ENCODE assay signal across 8 mouse cellular contexts in the genomic region with DNA sequence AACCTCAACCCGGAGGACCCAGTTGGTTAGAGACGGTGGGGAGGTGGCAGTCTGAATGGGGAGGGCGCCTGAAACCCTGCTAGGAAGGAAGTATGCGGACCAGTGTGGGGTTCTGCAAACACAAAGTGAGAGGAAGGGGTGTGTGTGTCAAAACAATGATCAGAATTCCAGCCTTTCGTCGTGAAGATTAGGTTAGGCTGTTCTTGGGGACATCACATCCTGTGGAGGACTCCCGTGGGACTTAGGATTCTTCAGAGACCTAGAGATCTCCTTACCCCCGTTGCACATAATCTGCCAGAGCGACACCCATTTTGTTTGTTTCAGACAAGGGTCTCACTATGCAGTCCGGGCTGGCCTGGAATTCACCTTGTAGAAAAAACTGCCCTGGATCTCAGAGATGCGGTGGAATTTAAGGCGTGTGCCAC. TPM values are rescaled to one million over a fixed set of nuclear protein-coding genes. Genes with fewer than 3 reads are reported as not detected.
DNase-seq lines count a peak whose midpoint lies in the region; ATAC-seq lines count a peak whose summit lies in the region.

No protein-coding gene starts in this region.

- H3K4me2 ChIP-seq in forebrain, embryonic 16.5 days (ENCODE audit: low read length) = peak overlapping the region; percentile 96
- peak overlapping the region; percentile 97 for H3K4me2 ChIP-seq in intestine, embryonic 15.5 days (replicated peaks)
- peak overlapping the region; percentile 89 for H3K4me2 ChIP-seq in stomach, embryonic 15.5 days

- no peak for ATAC-seq in forebrain, embryonic 16.5 days
- ATAC-seq in intestine, embryonic 15.5 days = peak; percentile 36; the same call in 1 of the 2 replicates
- no peak for ATAC-seq in stomach, embryonic 15.5 days (ENCODE audit: insufficient read depth, low FRiP score, low read depth)

- H3K4me1 ChIP-seq in forebrain, embryonic 16.5 days (replicated peaks; ENCODE audit: control insufficient read depth, insufficient read depth, low read length) = peaks cover 23% of the 10 kb centered on the region
- peaks cover 28% of the 10 kb centered on the region for H3K4me1 ChIP-seq in intestine, embryonic 15.5 days (replicated peaks)
- peaks cover 82% of the 10 kb centered on the region for H3K4me1 ChIP-seq in megakaryocyte, embryonic 14.5 days
- peaks cover 31% of the 10 kb centered on the region for H3K4me1 ChIP-seq in stomach, embryonic 15.5 days

- no peaks in the 10 kb centered on the region for H3K36me3 ChIP-seq in forebrain, embryonic 16.5 days (ENCODE audit: control insufficient read depth, insufficient read depth)
- H3K36me3 ChIP-seq in intestine, embryonic 15.5 days = peaks cover 16% of the 10 kb centered on the region
- peaks cover 46% of the 10 kb centered on the region for H3K36me3 ChIP-seq in megakaryocyte, embryonic 14.5 days (replicated peaks; ENCODE audit: low read length)
- peaks cover 1% of the 10 kb centered on the region; the same call in 1 of the 2 replicates for H3K36me3 ChIP-seq in stomach, embryonic 15.5 days

- DNase-seq in A20 (ENCODE audit: low read depth, low spot score) = peak; percentile 69
- peak; percentile 46 for DNase-seq in NIH3T3 (ENCODE audit: low read depth)
- DNase-seq in urinary bladder, postnatal 36 days (ENCODE audit: low spot score in 2 of 2) = no peak
- no peak for DNase-seq in frontal cortex, adult 2 months (ENCODE audit: extremely low spot score in 1 of 2, low spot score in 1 of 2)

- H3K9me3 ChIP-seq in forebrain, embryonic 16.5 days (ENCODE audit: control insufficient read depth, low read length) = no peaks in the 10 kb centered on the region
- H3K9me3 ChIP-seq in intestine, embryonic 15.5 days = no peaks in the 10 kb centered on the region
- H3K9me3 ChIP-seq in megakaryocyte, embryonic 14.5 days = no peaks in the 10 kb centered on the region
- no peaks in the 10 kb centered on the region for H3K9me3 ChIP-seq in stomach, embryonic 15.5 days

- H3K27me3 ChIP-seq in forebrain, embryonic 16.5 days (replicated peaks; ENCODE audit: control insufficient read depth, insufficient read depth, low read length) = no peaks in the 10 kb centered on the region
- H3K27me3 ChIP-seq in intestine, embryonic 15.5 days (replicated peaks) = no peaks in the 10 kb centered on the region
- no peaks in the 10 kb centered on the region for H3K27me3 ChIP-seq in megakaryocyte, embryonic 14.5 days (replicated peaks)
- no peaks in the 10 kb centered on the region for H3K27me3 ChIP-seq in stomach, embryonic 15.5 days (replicated peaks)

- 10% methylated on average over 12 of the region's 12 CpGs for WGBS in forebrain, embryonic 16.5 days
- 6% methylated on average over 12 of the region's 12 CpGs for WGBS in intestine, embryonic 15.5 days
- WGBS in stomach, embryonic 15.5 days = 8% methylated on average over 12 of the region's 12 CpGs

- H3K27ac ChIP-seq in forebrain, embryonic 16.5 days (ENCODE audit: low read length) = peak overlapping the region; percentile 93
- peak overlapping the region; percentile 83 for H3K27ac ChIP-seq in intestine, embryonic 15.5 days
- peak overlapping the region; percentile 94 for H3K27ac ChIP-seq in stomach, embryonic 15.5 days

- peak overlapping the region; percentile 71 for H3K9ac ChIP-seq in forebrain, embryonic 16.5 days (replicated peaks; ENCODE audit: low read depth, low read length)
- H3K9ac ChIP-seq in intestine, embryonic 15.5 days = peak overlapping the region; percentile 41
- peak overlapping the region; percentile 22; the same call in 1 of the 2 replicates for H3K9ac ChIP-seq in stomach, embryonic 15.5 days

- H3K4me3 ChIP-seq in forebrain, embryonic 16.5 days (replicated peaks; ENCODE audit: low read length) = peak overlapping the region; percentile 62
- H3K4me3 ChIP-seq in intestine, embryonic 15.5 days (replicated peaks) = peak overlapping the region; percentile 67
- H3K4me3 ChIP-seq in megakaryocyte, embryonic 14.5 days (replicated peaks) = peak overlapping the region; percentile 97
- peak overlapping the region; percentile 64 for H3K4me3 ChIP-seq in stomach, embryonic 15.5 days (replicated peaks)

RNA-seq across cellular contexts. Expression of gene Cdc20, which starts 0.7 kb away (rescaled TPM):
- polyA plus RNA-seq in forebrain, embryonic 16.5 days (2015; fragmentation: Nextera tagmentation; extraction: Ambion mirVana) = 87.8 and 113 TPM in 2 replicates
- polyA plus RNA-seq in intestine, embryonic 15.5 days (2015; fragmentation: Nextera tagmentation; extraction: Ambion mirVana) = 223 and 226 TPM in 2 replicates
- 89.0 and 104 TPM in 2 replicates for polyA plus RNA-seq in megakaryocyte, embryonic 14.5 days (2012; ENCODE audit: insufficient read depth, low replicate concordance)
- polyA plus RNA-seq in stomach, embryonic 15.5 days (2015; fragmentation: Nextera tagmentation; extraction: Ambion mirVana) = 220 and 224 TPM in 2 replicates
- polyA plus RNA-seq in frontal cortex, adult 2 months (2012; rRNA removed) = 2.2 and 2.8 TPM in 2 replicates

RNA-seq across cellular contexts. Expression of gene Elovl1, which starts 9.9 kb away (rescaled TPM):
- polyA plus RNA-seq in forebrain, embryonic 16.5 days (2015; fragmentation: Nextera tagmentation; extraction: Ambion mirVana) = 25.9 TPM in 2 replicates
- polyA plus RNA-seq in intestine, embryonic 15.5 days (2015; fragmentation: Nextera tagmentation; extraction: Ambion mirVana) = 178 and 197 TPM in 2 replicates
- 148 and 265 TPM in 2 replicates for polyA plus RNA-seq in megakaryocyte, embryonic 14.5 days (2012; ENCODE audit: insufficient read depth, low replicate concordance)
- 128 and 136 TPM in 2 replicates for polyA plus RNA-seq in stomach, embryonic 15.5 days (2015; fragmentation: Nextera tagmentation; extraction: Ambion mirVana)
- polyA plus RNA-seq in frontal cortex, adult 2 months (2012; rRNA removed) = 65.2 and 76.6 TPM in 2 replicates

RNA-seq across cellular contexts. Expression of gene Mpl, which starts 19.5 kb away (rescaled TPM):
- 0.22 TPM in 1 of 2 replicates, not detected in the other for polyA plus RNA-seq in forebrain, embryonic 16.5 days (2015; fragmentation: Nextera tagmentation; extraction: Ambion mirVana)
- 0.30 and 0.31 TPM in 2 replicates for polyA plus RNA-seq in intestine, embryonic 15.5 days (2015; fragmentation: Nextera tagmentation; extraction: Ambion mirVana)
- 425 and 2,158 TPM in 2 replicates for polyA plus RNA-seq in megakaryocyte, embryonic 14.5 days (2012; ENCODE audit: insufficient read depth, low replicate concordance)
- 0.28 and 0.45 TPM in 2 replicates for polyA plus RNA-seq in stomach, embryonic 15.5 days (2015; fragmentation: Nextera tagmentation; extraction: Ambion mirVana)
- 0.32 and 1.0 TPM in 2 replicates for polyA plus RNA-seq in frontal cortex, adult 2 months (2012; rRNA removed)

RNA-seq across cellular contexts. Expression of gene Med8, which starts 28.7 kb away (rescaled TPM):
- polyA plus RNA-seq in forebrain, embryonic 16.5 days (2015; fragmentation: Nextera tagmentation; extraction: Ambion mirVana) = 113 and 116 TPM in 2 replicates
- polyA plus RNA-seq in intestine, embryonic 15.5 days (2015; fragmentation: Nextera tagmentation; extraction: Ambion mirVana) = 102 and 103 TPM in 2 replicates
- polyA plus RNA-seq in megakaryocyte, embryonic 14.5 days (2012; ENCODE audit: insufficient read depth, low replicate concordance) = 12.6 and 39.3 TPM in 2 replicates
- polyA plus RNA-seq in stomach, embryonic 15.5 days (2015; fragmentation: Nextera tagmentation; extraction: Ambion mirVana) = 99.8 and 101 TPM in 2 replicates
- polyA plus RNA-seq in frontal cortex, adult 2 months (2012; rRNA removed) = 52.1 and 56.8 TPM in 2 replicates

RNA-seq across cellular contexts. Expression of gene Szt2, which starts 28.8 kb away (rescaled TPM):
- 10.2 and 11.6 TPM in 2 replicates for polyA plus RNA-seq in forebrain, embryonic 16.5 days (2015; fragmentation: Nextera tagmentation; extraction: Ambion mirVana)
- 4.4 and 5.1 TPM in 2 replicates for polyA plus RNA-seq in intestine, embryonic 15.5 days (2015; fragmentation: Nextera tagmentation; extraction: Ambion mirVana)
- polyA plus RNA-seq in megakaryocyte, embryonic 14.5 days (2012; ENCODE audit: insufficient read depth, low replicate concordance) = 23.1 and 33.1 TPM in 2 replicates
- 4.8 and 7.0 TPM in 2 replicates for polyA plus RNA-seq in stomach, embryonic 15.5 days (2015; fragmentation: Nextera tagmentation; extraction: Ambion mirVana)
- 40.2 and 41.3 TPM in 2 replicates for polyA plus RNA-seq in frontal cortex, adult 2 months (2012; rRNA removed)

Comparison
In these comparisons a context has a peak if more than half of its experiments do, and no peak if none do; other contexts are left out.
1. DNase-seq: peak in A20 (single experiment) and NIH3T3 (single experiment); none in urinary bladder, postnatal 36 days (0 of 2) and frontal cortex, adult 2 months (0 of 2).
2. RNA of gene Cdc20, which starts 0.7 kb away (polyA plus RNA-seq): 223 to 226 TPM in intestine, embryonic 15.5 days, 220 to 224 TPM in stomach, embryonic 15.5 days, 89.0 to 104 TPM in megakaryocyte, embryonic 14.5 days and 87.8 to 113 TPM in forebrain, embryonic 16.5 days; 2.2 to 2.8 TPM in frontal cortex, adult 2 months; every median in the first group is over 10 times any median in the second.
3. RNA of gene Mpl, which starts 19.5 kb away (polyA plus RNA-seq): 425 to 2,158 TPM in megakaryocyte, embryonic 14.5 days; 0.28 to 0.45 TPM in stomach, embryonic 15.5 days, 0.32 to 1.0 TPM in frontal cortex, adult 2 months, 0.30 to 0.31 TPM in intestine, embryonic 15.5 days and 0.22 TPM in forebrain, embryonic 16.5 days; every median in the first group is over 100 times any median in the second.
4. Peak in every context shown above with its lines, with median percentiles within 50 percentile points of each other: H3K27ac ChIP-seq, H3K4me2 ChIP-seq, H3K4me3 ChIP-seq and H3K9ac ChIP-seq.